Mouse (Mus musculus): Measurements from ENCODE around the gene Tgif1. TPM values are rescaled to one million over a fixed set of nuclear protein-coding genes. Genes with fewer than 3 reads are reported as not detected.

The Tgif1 gene
- total RNA-seq, 1 experiment, result 74.6 TPM

GRCm38 (mm10) chr17:70835071-70835790 lies 18.1 kb downstream of the Tgif1 start:
- Histone ChIP-seq H3K4me3 (ENCODE audit: insufficient read depth in 1 of 2, low read depth in 1 of 2, low read length in 2 of 2, poor library complexity in 1 of 2, severe bottlenecking in 1 of 2) (peak overlapping the region; percentile 60 to 79), H3K27ac (ENCODE audit: insufficient read depth, low read depth, low read length, poor library complexity, severe bottlenecking) (peak overlapping the region; percentile 97), H3K4me1 (ENCODE audit: control insufficient read depth in 2 of 2, insufficient read depth in 2 of 2, low read length in 2 of 2, poor library complexity in 1 of 2) (peaks cover 9 to 10% of the 10 kb centered on the region in 2 experiments), H3K9me3 (ENCODE audit: control insufficient read depth, insufficient read depth, low read depth, low read length) (no peaks in the 10 kb centered on the region), H3K9ac (ENCODE audit: insufficient read depth, low read depth, low read length, poor library complexity, severe bottlenecking) (peak overlapping the region; percentile 90), H3K36me3 (ENCODE audit: control insufficient read depth, insufficient read depth, low read length, poor library complexity, severe bottlenecking) (peaks cover 13% of the 10 kb centered on the region)
- in situ Hi-C loops (cut with MboI; ENCODE audit: low sequenced_read_pairs in 2 of 2, unreplicated experiment in 2 of 2), result no loop called here
- TF ChIP-seq CHD2 (IDR thresholded peaks at IDR 0.05; ENCODE audit: low read depth, low read length) (0 out of 2 replicates have a peak, but pooled peaks have one; percentile 42), HCFC1 (IDR thresholded peaks at IDR 0.05; ENCODE audit: borderline replicate concordance, insufficient read depth, low read length) (no peak), ZNF384 (IDR thresholded peaks at IDR 0.05; ENCODE audit: low read depth, low read length) (no peak), MAFK (IDR thresholded peaks at IDR 0.05; ENCODE audit: insufficient read depth, low read depth, low read length) (no peak), ZC3H11A (IDR thresholded peaks at IDR 0.05; ENCODE audit: borderline replicate concordance, low read depth, low read length) (no peak)
- DNase-seq (ENCODE audit: low read depth, low spot score), result no peak

DNA sequence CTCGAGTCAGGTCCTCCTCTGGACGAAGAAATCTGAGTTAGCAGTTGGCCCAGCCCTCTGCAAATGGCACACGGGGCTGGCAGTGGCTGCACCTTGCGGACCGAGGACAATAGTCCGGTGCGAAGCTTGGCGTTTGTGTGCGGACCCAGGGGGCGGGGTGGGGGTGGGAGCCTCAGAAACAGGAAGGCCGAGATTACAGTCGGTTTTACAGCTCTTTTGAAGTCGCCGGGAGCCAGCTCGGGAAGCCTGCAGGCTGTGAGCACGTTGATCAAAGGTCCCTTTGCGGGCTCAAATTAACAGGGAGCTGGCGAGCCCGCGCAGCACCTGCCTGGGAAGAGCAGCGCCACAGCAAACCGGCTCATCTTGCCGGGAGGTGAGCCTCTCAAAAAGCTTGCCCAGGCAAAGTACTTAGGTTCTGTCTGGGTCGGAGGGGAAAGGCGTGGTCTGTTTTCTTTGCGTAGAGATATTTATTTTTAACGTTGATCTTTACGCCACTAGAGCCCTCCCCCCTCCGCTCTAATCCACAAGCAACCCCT lies 18.8 kb downstream of the Tgif1 start:
- Histone ChIP-seq H3K4me1 (ENCODE audit: control insufficient read depth in 2 of 2, insufficient read depth in 2 of 2, low read length in 2 of 2, poor library complexity in 1 of 2) (peaks cover 8 to 14% of the 10 kb centered on the region in 2 experiments), H3K27ac (ENCODE audit: insufficient read depth, low read depth, low read length, poor library complexity, severe bottlenecking) (peak overlapping the region; percentile 97), H3K4me3 (ENCODE audit: insufficient read depth in 1 of 2, low read depth in 1 of 2, low read length in 2 of 2, poor library complexity in 1 of 2, severe bottlenecking in 1 of 2) (peak overlapping the region; percentile 60 to 79), H3K9me3 (ENCODE audit: control insufficient read depth, insufficient read depth, low read depth, low read length) (no peaks in the 10 kb centered on the region), H3K9ac (ENCODE audit: insufficient read depth, low read depth, low read length, poor library complexity, severe bottlenecking) (peak overlapping the region; percentile 90), H3K36me3 (ENCODE audit: control insufficient read depth, insufficient read depth, low read length, poor library complexity, severe bottlenecking) (peaks cover 13% of the 10 kb centered on the region)
- TF ChIP-seq HCFC1 (IDR thresholded peaks at IDR 0.05; ENCODE audit: borderline replicate concordance, insufficient read depth, low read length) (no peak), ZNF384 (IDR thresholded peaks at IDR 0.05; ENCODE audit: low read depth, low read length) (no peak), CHD2 (IDR thresholded peaks at IDR 0.05; ENCODE audit: low read depth, low read length) (no peak), ZC3H11A (IDR thresholded peaks at IDR 0.05; ENCODE audit: borderline replicate concordance, low read depth, low read length) (no peak), MAFK (IDR thresholded peaks at IDR 0.05; ENCODE audit: insufficient read depth, low read depth, low read length) (no peak)
- DNase-seq (ENCODE audit: low read depth, low spot score), result no peak
- in situ Hi-C loops (cut with MboI; ENCODE audit: low sequenced_read_pairs in 2 of 2, unreplicated experiment in 2 of 2), result no loop called here

DNA sequence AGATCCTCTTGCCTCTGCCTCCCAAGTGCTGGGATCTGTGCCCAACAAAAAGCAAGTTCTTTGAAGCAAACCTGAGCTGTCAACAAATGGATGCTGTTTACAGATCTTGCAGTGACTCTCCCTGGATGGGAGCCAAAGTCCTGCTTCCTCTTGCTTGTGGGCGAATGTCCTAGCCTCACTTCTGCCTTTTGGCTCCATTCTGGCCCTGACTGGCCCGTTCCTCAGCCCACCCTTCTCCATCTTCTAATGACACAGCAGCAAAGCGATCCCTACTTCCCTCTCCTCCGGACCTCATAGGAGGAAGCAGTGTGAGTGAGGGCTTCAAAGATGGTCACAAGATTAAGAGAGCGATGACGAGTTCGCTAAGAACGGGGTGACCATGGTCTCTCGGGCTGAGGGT lies 20.8 kb downstream of the Tgif1 start:
- Histone ChIP-seq H3K4me1 (ENCODE audit: control insufficient read depth in 2 of 2, insufficient read depth in 2 of 2, low read length in 2 of 2, poor library complexity in 1 of 2) (peaks cover 10 to 17% of the 10 kb centered on the region in 2 experiments), H3K36me3 (ENCODE audit: control insufficient read depth, insufficient read depth, low read length, poor library complexity, severe bottlenecking) (peaks cover 7% of the 10 kb centered on the region), H3K4me3 (ENCODE audit: insufficient read depth in 1 of 2, low read depth in 1 of 2, low read length in 2 of 2, poor library complexity in 1 of 2, severe bottlenecking in 1 of 2) (no peak overlapping the region; a peak in 1 of 4 replicates), H3K27ac (ENCODE audit: insufficient read depth, low read depth, low read length, poor library complexity, severe bottlenecking) (peak overlapping the region; percentile 72), H3K9ac (ENCODE audit: insufficient read depth, low read depth, low read length, poor library complexity, severe bottlenecking) (peak overlapping the region; percentile 41; the same call in 1 of the 2 replicates), H3K9me3 (ENCODE audit: control insufficient read depth, insufficient read depth, low read depth, low read length) (no peaks in the 10 kb centered on the region)
- no peak for DNase-seq (ENCODE audit: low read depth, low spot score)
- in situ Hi-C loops (cut with MboI; ENCODE audit: low sequenced_read_pairs in 2 of 2, unreplicated experiment in 2 of 2), result no loop called here
- TF ChIP-seq HCFC1 (IDR thresholded peaks at IDR 0.05; ENCODE audit: borderline replicate concordance, insufficient read depth, low read length), result no peak
- TF ChIP-seq CHD2 (IDR thresholded peaks at IDR 0.05; ENCODE audit: low read depth, low read length), result no peak
- no peak for TF ChIP-seq MAFK (IDR thresholded peaks at IDR 0.05; ENCODE audit: insufficient read depth, low read depth, low read length)
- TF ChIP-seq ZNF384 (IDR thresholded peaks at IDR 0.05; ENCODE audit: low read depth, low read length), result no peak
- no peak for TF ChIP-seq ZC3H11A (IDR thresholded peaks at IDR 0.05; ENCODE audit: borderline replicate concordance, low read depth, low read length)

GRCm38 (mm10) chr17:70831591-70831990 lies 21.8 kb downstream of the Tgif1 start:
- Histone ChIP-seq H3K36me3 (ENCODE audit: control insufficient read depth, insufficient read depth, low read length, poor library complexity, severe bottlenecking) (peaks cover 5% of the 10 kb centered on the region; the same call in 1 of the 2 replicates), H3K4me1 (ENCODE audit: control insufficient read depth in 2 of 2, insufficient read depth in 2 of 2, low read length in 2 of 2, poor library complexity in 1 of 2) (peaks cover 13 to 15% of the 10 kb centered on the region in 2 experiments), H3K9ac (ENCODE audit: insufficient read depth, low read depth, low read length, poor library complexity, severe bottlenecking) (peak overlapping the region; percentile 20; the same call in 1 of the 2 replicates), H3K27ac (ENCODE audit: insufficient read depth, low read depth, low read length, poor library complexity, severe bottlenecking) (peak overlapping the region; percentile 100), H3K9me3 (ENCODE audit: control insufficient read depth, insufficient read depth, low read depth, low read length) (no peaks in the 10 kb centered on the region), H3K4me3 (ENCODE audit: insufficient read depth in 1 of 2, low read depth in 1 of 2, low read length in 2 of 2, poor library complexity in 1 of 2, severe bottlenecking in 1 of 2) (no peak overlapping the region)
- DNase-seq (ENCODE audit: low read depth, low spot score), result no peak
- TF ChIP-seq CHD2 (IDR thresholded peaks at IDR 0.05; ENCODE audit: low read depth, low read length), result no peak
- TF ChIP-seq ZNF384 (IDR thresholded peaks at IDR 0.05; ENCODE audit: low read depth, low read length), result no peak
- TF ChIP-seq HCFC1 (IDR thresholded peaks at IDR 0.05; ENCODE audit: borderline replicate concordance, insufficient read depth, low read length), result no peak
- TF ChIP-seq MAFK (IDR thresholded peaks at IDR 0.05; ENCODE audit: insufficient read depth, low read depth, low read length), result no peak
- TF ChIP-seq ZC3H11A (IDR thresholded peaks at IDR 0.05; ENCODE audit: borderline replicate concordance, low read depth, low read length), result no peak
- in situ Hi-C loops (cut with MboI; ENCODE audit: low sequenced_read_pairs in 2 of 2, unreplicated experiment in 2 of 2), result no loop called here
